Mouse (Mus musculus): ENCODE results near the gene Hbb-bs. TPM values are rescaled to one million over a fixed set of nuclear protein-coding genes. Genes with fewer than 3 reads are reported as not detected.
"Not testable (repeated sequence)": the region's sequence is repeated elsewhere in the genome, so short reads cannot be mapped to it uniquely, and the experiment has no call there.

The Hbb-bs gene
- total and polyA plus RNA-seq, 2 experiments from 2014 or later, result 1,064 to 1,616 TPM

DNA sequence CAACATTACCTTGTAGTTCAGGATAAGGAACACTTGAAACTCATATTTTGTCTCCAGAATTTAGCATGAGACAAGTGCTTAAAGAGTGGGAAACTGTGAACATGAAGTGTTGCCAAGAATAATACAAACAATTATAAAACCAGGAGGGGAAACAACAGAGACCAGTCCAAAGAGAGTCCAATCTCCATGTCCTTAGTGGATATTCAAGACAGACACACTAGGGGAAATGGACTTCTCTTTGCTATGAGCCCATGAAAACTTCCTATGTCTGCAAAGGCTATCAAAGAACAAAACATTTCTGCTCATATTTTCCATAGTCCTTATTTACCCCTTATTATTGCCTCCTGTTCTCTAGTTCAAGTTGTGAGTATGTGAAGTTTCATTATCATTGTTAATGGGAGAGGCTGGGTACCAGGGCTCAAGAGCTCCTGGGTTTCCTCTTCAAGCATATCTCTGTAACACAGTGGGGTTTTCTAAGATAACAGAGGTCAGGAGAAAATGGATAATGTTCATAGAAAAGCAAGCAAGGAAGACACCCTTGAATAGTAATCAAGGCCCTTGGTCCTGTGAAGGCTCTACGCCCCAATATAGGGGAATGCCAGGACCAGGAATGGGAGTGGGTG lies 16.6 kb downstream of the Hbb-bs start:
- Histone ChIP-seq H3K27me3 (ENCODE audit: insufficient read depth, low read length) (no peaks in the 10 kb centered on the region), H3K9me3 (ENCODE audit: low read length) (no peaks in the 10 kb centered on the region), H3K9ac (replicated peaks; ENCODE audit: low read length) (no peak overlapping the region), H3K4me2 (ENCODE audit: low read depth, low read length) (no peak overlapping the region), H3K27ac (no peak overlapping the region), H3K4me3 (ENCODE audit: low read length) (no peak overlapping the region), H3K36me3 (ENCODE audit: insufficient read depth, low read length) (no peaks in the 10 kb centered on the region), H3K4me1 (ENCODE audit: insufficient read depth, low read length) (no peaks in the 10 kb centered on the region)
- 89% methylated on average over 1 of the region's 1 CpGs for WGBS
- no peak for TF ChIP-seq CTCF (IDR thresholded peaks at IDR 0.05; ENCODE audit: low read depth)
- DNase-seq (ENCODE audit: low spot score) (no peak), ATAC-seq (no peak)

- no peak for TF ChIP-seq CTCF (IDR thresholded peaks at IDR 0.05; ENCODE audit: low read depth)
- no peak for DNase-seq (ENCODE audit: low spot score)
Measured at GRCm38 (mm10) chr7:103810746-103811145, 17.1 kb downstream of the Hbb-bs start.

DNA sequence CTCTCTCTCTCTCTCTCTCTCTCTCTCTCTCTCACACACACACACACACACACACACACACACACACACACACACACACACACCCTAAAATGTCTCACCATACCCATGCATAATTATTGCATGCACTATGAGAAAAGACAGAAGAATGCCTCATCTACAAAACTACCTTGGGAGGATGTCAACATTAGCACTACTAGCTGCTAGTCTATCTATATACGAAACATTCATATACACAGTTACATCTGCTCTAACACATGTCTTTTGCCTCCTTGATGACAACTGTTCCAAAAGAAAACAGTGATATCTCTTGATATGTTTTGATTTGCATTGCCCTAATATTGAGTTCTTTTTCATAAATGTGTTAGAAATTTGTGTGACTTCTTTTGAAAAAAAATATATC lies 17.6 kb downstream of the Hbb-bs start:
- Histone ChIP-seq H3K4me1 (ENCODE audit: insufficient read depth, low read length) (no peaks in the 10 kb centered on the region), H3K4me3 (ENCODE audit: low read length) (no peak overlapping the region), H3K9ac (replicated peaks; ENCODE audit: low read length) (no peak overlapping the region), H3K27ac (no peak overlapping the region), H3K27me3 (ENCODE audit: insufficient read depth, low read length) (no peaks in the 10 kb centered on the region), H3K4me2 (ENCODE audit: low read depth, low read length) (no peak overlapping the region), H3K36me3 (ENCODE audit: insufficient read depth, low read length) (no peaks in the 10 kb centered on the region), H3K9me3 (ENCODE audit: low read length) (no peaks in the 10 kb centered on the region)
- 91% methylated on average over 1 of the region's 1 CpGs for WGBS
- TF ChIP-seq CTCF (IDR thresholded peaks at IDR 0.05; ENCODE audit: low read depth), result no peak
- ATAC-seq, result no peak
- no peak for DNase-seq (ENCODE audit: low spot score)

More at GRCm38 (mm10) chr7:103810746-103811145, 17.1 kb downstream of the Hbb-bs start:
- ATAC-seq, result no peak
- H3K27me3 ChIP-seq (ENCODE audit: insufficient read depth, low read length), result no peaks in the 10 kb centered on the region
- no peaks in the 10 kb centered on the region for H3K9me3 ChIP-seq (ENCODE audit: low read length)
- H3K27ac ChIP-seq, result no peak overlapping the region
- H3K9ac ChIP-seq (replicated peaks; ENCODE audit: low read length), result no peak overlapping the region
- H3K4me2 ChIP-seq (ENCODE audit: low read depth, low read length), result no peak overlapping the region
- H3K4me3 ChIP-seq (ENCODE audit: low read length), result no peak overlapping the region
- H3K4me1 ChIP-seq (ENCODE audit: insufficient read depth, low read length), result no peaks in the 10 kb centered on the region
- 91% methylated on average over 3 of the region's 3 CpGs for WGBS
- no peaks in the 10 kb centered on the region for H3K36me3 ChIP-seq (ENCODE audit: insufficient read depth, low read length)

DNA sequence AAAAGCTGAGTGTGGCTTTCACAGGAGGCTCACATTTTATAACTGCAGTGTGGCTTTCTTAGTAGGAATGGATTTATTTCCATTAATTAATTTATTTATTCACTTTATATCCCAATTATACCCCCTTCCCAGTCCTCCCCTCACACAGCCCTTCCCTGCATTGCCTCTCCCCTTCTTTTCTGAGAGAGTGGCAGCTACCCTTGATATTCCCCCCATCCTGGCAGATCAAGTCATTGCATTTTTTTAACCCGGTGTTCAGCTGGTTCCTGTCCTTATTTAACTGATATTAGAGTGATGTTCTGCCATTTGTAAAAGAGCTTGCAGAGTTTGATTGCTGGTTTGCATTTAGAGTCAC lies 18.1 kb downstream of the Hbb-bs start:
- H3K4me1 ChIP-seq (ENCODE audit: insufficient read depth, low read length), result no peaks in the 10 kb centered on the region
- H3K4me2 ChIP-seq (ENCODE audit: low read depth, low read length), result no peak overlapping the region
- 73% methylated on average over 1 of the region's 1 CpGs for WGBS
- H3K9ac ChIP-seq (replicated peaks; ENCODE audit: low read length), result no peak overlapping the region
- H3K4me3 ChIP-seq (ENCODE audit: low read length), result no peak overlapping the region
- no peak overlapping the region for H3K27ac ChIP-seq
- H3K36me3 ChIP-seq (ENCODE audit: insufficient read depth, low read length), result no peaks in the 10 kb centered on the region
- DNase-seq (ENCODE audit: low spot score) (no peak), ATAC-seq (no peak)
- no peak for TF ChIP-seq CTCF (IDR thresholded peaks at IDR 0.05; ENCODE audit: low read depth)
- H3K27me3 ChIP-seq (ENCODE audit: insufficient read depth, low read length), result no peaks in the 10 kb centered on the region
- no peaks in the 10 kb centered on the region for H3K9me3 ChIP-seq (ENCODE audit: low read length)

GRCm38 (mm10) chr7:103808971-103809800 lies 18.7 kb downstream of the Hbb-bs start:
- Histone ChIP-seq H3K4me2 (ENCODE audit: low read depth, low read length) (no peak overlapping the region), H3K4me3 (ENCODE audit: low read length) (no peak overlapping the region), H3K27ac (no peak overlapping the region), H3K9ac (replicated peaks; ENCODE audit: low read length) (no peak overlapping the region), H3K27me3 (ENCODE audit: insufficient read depth, low read length) (no peaks in the 10 kb centered on the region), H3K9me3 (ENCODE audit: low read length) (no peaks in the 10 kb centered on the region), H3K36me3 (ENCODE audit: insufficient read depth, low read length) (no peaks in the 10 kb centered on the region), H3K4me1 (ENCODE audit: insufficient read depth, low read length) (no peaks in the 10 kb centered on the region)
- no peak for DNase-seq (ENCODE audit: low spot score)
- ATAC-seq, result no peak
- no peak for TF ChIP-seq CTCF (IDR thresholded peaks at IDR 0.05; ENCODE audit: low read depth)
- WGBS, result 71% methylated on average over 5 of the region's 5 CpGs

DNA sequence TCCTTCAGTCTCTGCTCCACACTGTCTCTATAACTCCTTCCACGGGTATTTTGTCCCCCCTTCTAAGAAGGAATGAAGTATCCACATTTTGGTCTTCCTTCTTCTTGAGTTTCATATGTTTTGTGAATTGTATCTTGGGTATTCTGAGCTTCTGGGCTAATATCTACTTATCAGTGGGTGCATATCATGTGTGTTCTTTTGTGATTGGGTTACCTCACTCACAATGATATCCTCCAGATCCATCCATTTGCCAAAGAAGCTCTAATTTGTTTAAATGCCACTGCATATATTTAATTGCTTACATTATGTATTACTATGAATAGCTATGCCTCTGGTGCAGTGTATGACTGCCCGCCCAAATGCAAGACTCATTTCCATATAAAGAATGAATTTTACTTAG lies 19.8 kb downstream of the Hbb-bs start:
- 72% methylated on average over 2 of the region's 2 CpGs for WGBS

DNA sequence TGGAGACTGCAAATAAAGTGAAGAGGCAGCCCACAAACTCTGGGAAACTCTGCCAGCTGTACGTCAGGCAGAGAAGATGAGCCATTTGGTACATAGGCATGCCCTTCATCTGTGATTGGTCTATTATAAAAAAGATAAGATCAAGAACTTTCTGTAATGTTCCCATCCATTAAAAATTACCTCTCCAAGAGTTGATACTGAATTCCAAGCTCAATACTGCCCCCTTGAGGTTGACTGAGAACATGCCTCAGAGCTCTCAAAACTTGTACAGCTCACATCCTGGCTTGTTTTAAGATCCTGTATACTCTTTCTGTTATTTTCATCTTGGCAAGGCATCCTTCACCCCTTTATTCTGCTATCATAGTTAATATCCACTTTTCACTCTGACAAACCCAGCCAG lies 21.0 kb downstream of the Hbb-bs start:
- Histone ChIP-seq H3K9me3 (ENCODE audit: low read length) (no peaks in the 10 kb centered on the region), H3K36me3 (ENCODE audit: insufficient read depth, low read length) (no peaks in the 10 kb centered on the region), H3K27ac (no peak overlapping the region), H3K4me3 (ENCODE audit: low read length) (no peak overlapping the region), H3K27me3 (ENCODE audit: insufficient read depth, low read length) (no peaks in the 10 kb centered on the region), H3K4me2 (ENCODE audit: low read depth, low read length) (no peak overlapping the region), H3K9ac (replicated peaks; ENCODE audit: low read length) (no peak overlapping the region), H3K4me1 (ENCODE audit: insufficient read depth, low read length) (no peaks in the 10 kb centered on the region)
- peak; percentile 59 for DNase-seq (ENCODE audit: low spot score)
- peak; percentile 66 for TF ChIP-seq CTCF (IDR thresholded peaks at IDR 0.05; ENCODE audit: low read depth)
- 65% methylated on average over 1 of the region's 1 CpGs for WGBS
- ATAC-seq, result no peak

More for the DNA sequence above, 19.8 kb downstream of the Hbb-bs start:
- not testable (repeated sequence) for ATAC-seq; H3K9ac ChIP-seq (replicated peaks; ENCODE audit: low read length); H3K9me3 ChIP-seq (ENCODE audit: low read length); DNase-seq (ENCODE audit: low spot score); H3K4me1 ChIP-seq (ENCODE audit: insufficient read depth, low read length); H3K4me3 ChIP-seq (ENCODE audit: low read length); H3K27ac ChIP-seq; H3K27me3 ChIP-seq (ENCODE audit: insufficient read depth, low read length); H3K4me2 ChIP-seq (ENCODE audit: low read depth, low read length); H3K36me3 ChIP-seq (ENCODE audit: insufficient read depth, low read length)
